Mouse (Mus musculus) urinary bladder, postnatal 10 days (tissue): Measurements from ENCODE around the gene Kif1a.

ENCODE experiments used
- DNase-seq: peaks from one replicate; pipeline ENCODE4 v3.0.0; 2022; ENCODE audit warnings: low spot score

Kif1a gene

GRCm38 (mm10) chr1:93101571-93102061, at the start of gene Kif1a:
Kif1a (minus strand) TSS chr1:93101951.
- DNase-seq, result no peak

GRCm38 (mm10) chr1:93150907-93151661, 49.3 kb upstream of the Kif1a start:
- no peak for DNase-seq

GRCm38 (mm10) chr1:93144176-93144575, 42.4 kb upstream of the Kif1a start:
- DNase-seq, result no peak

GRCm38 (mm10) chr1:93142871-93143270, 41.1 kb upstream of the Kif1a start:
- DNase-seq, result no peak

GRCm38 (mm10) chr1:93139713-93140112, 38.0 kb upstream of the Kif1a start:
- no peak for DNase-seq

GRCm38 (mm10) chr1:93138534-93138933, 36.8 kb upstream of the Kif1a start:
- no peak for DNase-seq

- no peak for DNase-seq
Measured at GRCm38 (mm10) chr1:93135036-93135526, 33.3 kb upstream of the Kif1a start, which contains the start of gene Agxt. Agxt (plus strand) TSS chr1:93135240.

GRCm38 (mm10) chr1:93132676-93133075, 30.9 kb upstream of the Kif1a start:
- DNase-seq, result no peak

GRCm38 (mm10) chr1:93130242-93130983, 28.7 kb upstream of the Kif1a start:
- DNase-seq, result no peak

- DNase-seq, result no peak
Measured at GRCm38 (mm10) chr1:93128710-93129349, 27.1 kb upstream of the Kif1a start.

- no peak for DNase-seq
Measured at GRCm38 (mm10) chr1:93128209-93128608, 26.5 kb upstream of the Kif1a start.

GRCm38 (mm10) chr1:93125256-93125655, 23.5 kb upstream of the Kif1a start:
- DNase-seq, result no peak

- no peak for DNase-seq
Measured at GRCm38 (mm10) chr1:93124066-93124465, 22.3 kb upstream of the Kif1a start.

GRCm38 (mm10) chr1:93123179-93123854, 21.6 kb upstream of the Kif1a start:
- no peak for DNase-seq

- no peak for DNase-seq
Measured at GRCm38 (mm10) chr1:93118816-93119215, 17.1 kb upstream of the Kif1a start.

GRCm38 (mm10) chr1:93115471-93115870, 13.7 kb upstream of the Kif1a start:
- no peak for DNase-seq

GRCm38 (mm10) chr1:93114713-93115463, 13.1 kb upstream of the Kif1a start:
- DNase-seq, result no peak

- no peak for DNase-seq
Measured at GRCm38 (mm10) chr1:93102700-93103099, 949 bp upstream of the Kif1a start.

- DNase-seq, result no peak
Measured at GRCm38 (mm10) chr1:93100576-93101491, 917 bp downstream of the Kif1a start.

- no peak for DNase-seq
Measured at GRCm38 (mm10) chr1:93100243-93100575, 1.5 kb downstream of the Kif1a start.
